Comparison of ENCODE assay signal across 9 mouse cellular contexts in the genomic region with DNA sequence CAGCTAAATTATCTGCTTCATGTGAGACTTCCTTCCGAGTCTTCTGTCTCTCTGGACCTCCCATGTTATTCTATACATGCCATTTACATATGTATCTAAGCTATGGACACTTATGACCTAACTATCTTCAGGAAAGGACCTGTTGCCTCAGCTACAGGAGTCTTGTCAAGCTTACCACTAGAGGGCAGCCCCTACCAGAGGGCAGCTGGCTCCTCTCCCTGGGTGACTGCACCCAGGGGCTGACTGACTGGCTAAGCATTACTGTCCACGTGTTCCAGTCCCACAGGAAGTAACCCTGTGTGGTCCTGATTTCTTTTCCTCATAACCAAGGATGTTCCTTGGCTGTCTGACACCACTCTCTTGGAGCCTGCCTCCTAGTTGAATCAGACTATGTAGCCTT. TPM values are rescaled to one million over a fixed set of nuclear protein-coding genes. Genes with fewer than 3 reads are reported as not detected.
DNase-seq lines count a peak whose midpoint lies in the region; ATAC-seq and TF ChIP-seq lines count a peak whose summit lies in the region.
"Had no signal": no experiment of that assay in that cellular context is flagged by ENCODE, and none has a peak within 500 bp of the region (broad histone marks: within the 10 kb centered on the region; RNA-seq: fewer than 3 reads in every experiment).

No protein-coding gene starts in this region.

- intact Hi-C loops in left cerebral cortex, adult 2 months (cut with DNase I): loop anchor here (5.0 to 10.0 kb wide), 2 partner anchors 117 to 149 kb away; no protein-coding TSS in a partner anchor

- H3K27me3 ChIP-seq in hindbrain, embryonic 10.5 days (ENCODE audit: insufficient read depth, poor library complexity, severe bottlenecking): no peaks in the 10 kb centered on the region
- H3K27me3 ChIP-seq: heart, embryonic 13.5 days had no signal

- no peak for ATAC-seq in monocyte, adult 5-6 weeks (replicated peaks; ENCODE audit: insufficient number of reproducible peaks, low FRiP score, low TSS enrichment, poor library complexity, severe bottlenecking)

- peak; percentile 49 to 53 for DNase-seq in cerebellum, postnatal 10 days
- DNase-seq in cerebellum, adult 9-11 months: no peak
- peak; percentile 20 for DNase-seq in right cerebral cortex, postnatal 25 days
- DNase-seq in right cerebral cortex, postnatal 10 days (ENCODE audit: low spot score in 2 of 2): no peak
- no peak for DNase-seq in brain, embryonic 14.5 days (ENCODE audit: low read depth)
- DNase-seq in left cerebral cortex, adult 2 months (ENCODE audit: extremely low spot score in 1 of 2, low spot score in 2 of 2): peak; percentile 36 to 42
- no peak for DNase-seq in hindbrain, embryonic 10.5 days (ENCODE audit: low spot score)

- H3K4me3 ChIP-seq in left cerebral cortex, adult 2 months: no peak overlapping the region
- H3K4me3 ChIP-seq in hindbrain, embryonic 10.5 days: no peak overlapping the region
- H3K4me3 ChIP-seq: heart, embryonic 13.5 days had no signal

- no peaks in the 10 kb centered on the region for H3K36me3 ChIP-seq in hindbrain, embryonic 10.5 days
- H3K36me3 ChIP-seq: heart, embryonic 13.5 days had no signal

- no peaks in the 10 kb centered on the region for H3K9me3 ChIP-seq in hindbrain, embryonic 10.5 days
- H3K9me3 ChIP-seq: heart, embryonic 13.5 days had no signal

- 66% methylated on average over 2 of the region's 2 CpGs for WGBS in hindbrain, embryonic 10.5 days

- TF ChIP-seq POLR2A in brain, embryonic 14.5 days (IDR thresholded peaks at IDR 0.05; ENCODE audit: borderline replicate concordance, extremely low read depth, insufficient read depth, insufficient read length, poor library complexity, severe bottlenecking): no peak

- H3K4me1 ChIP-seq in hindbrain, embryonic 10.5 days (replicated peaks): no peaks in the 10 kb centered on the region
- H3K4me1 ChIP-seq: heart, embryonic 13.5 days had no signal

- peak; percentile 26; the same call in 1 of the 2 replicates for TF ChIP-seq CTCF in brain, embryonic 14.5 days (IDR thresholded peaks at IDR 0.05; ENCODE audit: borderline replicate concordance, extremely low read depth, insufficient read depth, insufficient read length)
- TF ChIP-seq CTCF in left cerebral cortex, adult 2 months (IDR thresholded peaks at IDR 0.05): peak; percentile 72

- no peak overlapping the region for H3K27ac ChIP-seq in left cerebral cortex, adult 2 months
- no peak overlapping the region for H3K27ac ChIP-seq in hindbrain, embryonic 10.5 days
- H3K27ac ChIP-seq: heart, embryonic 13.5 days had no signal

RNA-seq across cellular contexts. Expression of a gene that starts 46.1 kb away (rescaled TPM):
- polyA plus RNA-seq in brain, embryonic 14.5 days (2012; rRNA removed): 0.54 and 0.92 TPM in 2 replicates
- total RNA-seq in left cerebral cortex, adult 2 months (2021): 1 to 10 TPM; 4.3 to 5.2 TPM
- total RNA-seq in monocyte, adult 5-6 weeks (2017): not detected in 3 replicates
- polyA plus RNA-seq in hindbrain, embryonic 10.5 days (2016; fragmentation: Nextera tagmentation; extraction: Ambion mirVana): not detected in 2 replicates
- polyA plus RNA-seq: heart, embryonic 13.5 days had no signal

Comparison
In these comparisons a context has a peak if more than half of its experiments do, and no peak if none do; other contexts are left out.
1. DNase-seq: peak in cerebellum, postnatal 10 days (2 of 2), right cerebral cortex, postnatal 25 days (single experiment) and left cerebral cortex, adult 2 months (2 of 2); none in cerebellum, adult 9-11 months (single experiment), right cerebral cortex, postnatal 10 days (0 of 2), brain, embryonic 14.5 days (single experiment) and hindbrain, embryonic 10.5 days (single experiment).